Mouse (Mus musculus) myocyte (in vitro differentiated cells): ENCODE measurements around the gene Nde1. TPM values are rescaled to one million over a fixed set of nuclear protein-coding genes. Genes with fewer than 3 reads are reported as not detected.

Experiments
- H3K27me3 ChIP-seq: one replicate; pipeline ENCODE4 v1.6.1; 2011; ENCODE audit not compliant: control insufficient read depth, insufficient read depth, insufficient read length
- H3K36me3 ChIP-seq: one replicate; pipeline ENCODE4 v1.6.1; 2011; ENCODE audit not compliant: control insufficient read depth, insufficient read depth
- H3K4me2 ChIP-seq: one replicate; pipeline ENCODE4 v1.6.1; 2011; ENCODE audit warnings: low read depth, control low read depth
- H3K4me3 ChIP-seq: one replicate; pipeline ENCODE4 v1.5.1; 2011; ENCODE audit warnings: mild to moderate bottlenecking, control low read depth, moderate library complexity
- H3K79me2 ChIP-seq: one replicate; pipeline ENCODE4 v1.6.1; 2011; ENCODE audit not compliant: control insufficient read depth, insufficient read depth
- H3ac ChIP-seq: one replicate; pipeline ENCODE4 v1.6.1; 2011; ENCODE audit not compliant: control insufficient read depth, insufficient read length
- CEBPB ChIP-seq: IDR thresholded peaks from 2 replicates; pipeline ENCODE4 v1.6.1; 2011; ENCODE audit warnings: mild to moderate bottlenecking, moderate library complexity; ENCODE audit not compliant: poor library complexity, insufficient read depth, severe bottlenecking
- E2F4 ChIP-seq: IDR thresholded peaks from one replicate; pipeline ENCODE4 v1.6.1; 2011; ENCODE audit warnings: mild to moderate bottlenecking, control low read depth, moderate library complexity; ENCODE audit not compliant: insufficient read depth
- MAX ChIP-seq: IDR thresholded peaks from one replicate; pipeline ENCODE4 v1.6.1; 2011; ENCODE audit warnings: low read depth, mild to moderate bottlenecking, control low read depth
- MYOD1 ChIP-seq, 3 experiments: IDR thresholded peaks; one replicate each; pipeline ENCODE4 v1.6.1; 2011; ENCODE audit warnings: control low read depth in 2 of 3, low read depth in 2 of 3, mild to moderate bottlenecking in 2 of 3, moderate library complexity in 1 of 3; ENCODE audit not compliant: insufficient read length in 2 of 3, control insufficient read depth in 1 of 3
- MYOG ChIP-seq, 3 experiments: IDR thresholded peaks; one replicate each; pipeline ENCODE4 v1.6.1; 2011; ENCODE audit warnings: control low read depth in 2 of 3, low read depth in 2 of 3, mild to moderate bottlenecking in 2 of 3; ENCODE audit not compliant: insufficient read length in 2 of 3, control insufficient read depth in 1 of 3, insufficient read depth in 1 of 3
- POLR2A ChIP-seq: IDR thresholded peaks from one replicate; pipeline ENCODE4 v1.6.1; 2011; ENCODE audit warnings: low read depth, mild to moderate bottlenecking, control low read depth, moderate library complexity; ENCODE audit not compliant: insufficient read length
- POLR2AphosphoS2 ChIP-seq: IDR thresholded peaks from one replicate; pipeline ENCODE4 v1.6.1; 2011; ENCODE audit warnings: low read depth, control low read depth; ENCODE audit not compliant: insufficient read length
- REST ChIP-seq: IDR thresholded peaks from one replicate; pipeline ENCODE4 v1.6.1; 2011; ENCODE audit warnings: mild to moderate bottlenecking, control low read depth, moderate library complexity; ENCODE audit not compliant: insufficient read depth, insufficient read length
- SRF ChIP-seq: IDR thresholded peaks from one replicate; pipeline ENCODE4 v1.6.1; 2011; ENCODE audit warnings: low read depth; ENCODE audit not compliant: control insufficient read depth, insufficient read length
- TCF12 ChIP-seq: IDR thresholded peaks from one replicate; pipeline ENCODE4 v1.6.1; 2011; ENCODE audit warnings: mild to moderate bottlenecking, control low read depth; ENCODE audit not compliant: poor library complexity, insufficient read depth, severe bottlenecking
- TCF3 ChIP-seq: IDR thresholded peaks from one replicate; pipeline ENCODE4 v1.6.1; 2011; ENCODE audit warnings: low read depth, control low read depth; ENCODE audit not compliant: insufficient read length
- USF1 ChIP-seq: IDR thresholded peaks from one replicate; pipeline ENCODE4 v1.6.1; 2011; ENCODE audit warnings: low read depth, mild to moderate bottlenecking, control low read depth, moderate library complexity
- polyA plus RNA-seq: library from polyadenylated mRNA; unstranded; fragments of >200 nt; fragmentation: generic; extraction: Trizol; gene quantifications from one replicate; pipeline ENCODE4 v1.2.1, GENCODE M21; 2012; ENCODE audit warnings: missing spikeins

The Nde1 gene
- polyA plus RNA-seq, 1 experiment: 36.4 TPM

GRCm38 (mm10) chr16:14158936-14159745 lies 3.9 kb upstream of the Nde1 start:
- Histone ChIP-seq H3K79me2 (peaks cover 40% of the 10 kb centered on the region), H3ac (peak overlapping the region; percentile 4), H3K4me2 (peak overlapping the region; percentile 99), H3K36me3 (no peaks in the 10 kb centered on the region), H3K27me3 (no peaks in the 10 kb centered on the region), H3K4me3 (peak overlapping the region; percentile 77)
- peak; percentile 63 for TF ChIP-seq POLR2A
- peak; percentile 52 for TF ChIP-seq POLR2AphosphoS2
- no peak for TF ChIP-seq MYOG (IDR thresholded peaks at IDR 0.05; ENCODE audit: control insufficient read depth in 1 of 3, insufficient read depth in 1 of 3, insufficient read length in 2 of 3, low read depth in 2 of 3)

GRCm38 (mm10) chr16:14159746-14160131 lies 3.3 kb upstream of the Nde1 start:
- Histone ChIP-seq H3K27me3 (no peaks in the 10 kb centered on the region), H3K4me2 (peak overlapping the region; percentile 67), H3K4me3 (peak overlapping the region; percentile 77), H3ac (no peak overlapping the region), H3K36me3 (no peaks in the 10 kb centered on the region), H3K79me2 (peaks cover 43% of the 10 kb centered on the region)
- no peak for TF ChIP-seq MYOD1 (IDR thresholded peaks at IDR 0.05; ENCODE audit: control insufficient read depth in 1 of 3, insufficient read length in 2 of 3, low read depth in 2 of 3)
- peak; percentile 91 for TF ChIP-seq USF1
- TF ChIP-seq MAX: peak; percentile 45

GRCm38 (mm10) chr16:14160941-14161340 lies 2.1 kb upstream of the Nde1 start:
- H3K4me3 ChIP-seq: no peak overlapping the region
- peaks cover 55% of the 10 kb centered on the region for H3K79me2 ChIP-seq
- H3ac ChIP-seq: no peak overlapping the region
- H3K4me2 ChIP-seq: no peak overlapping the region
- no peaks in the 10 kb centered on the region for H3K36me3 ChIP-seq
- H3K27me3 ChIP-seq: no peaks in the 10 kb centered on the region
- no peak for TF ChIP-seq POLR2AphosphoS2
- TF ChIP-seq E2F4: no peak
- TF ChIP-seq CEBPB: no peak
- TF ChIP-seq USF1: no peak
- no peak for TF ChIP-seq SRF
- TF ChIP-seq REST: no peak
- no peak for TF ChIP-seq TCF3
- TF ChIP-seq MAX: no peak
- no peak for TF ChIP-seq TCF12

- Histone ChIP-seq H3K4me3 (peak overlapping the region; percentile 82), H3K4me2 (peak overlapping the region; percentile 87), H3K79me2 (peaks cover 51% of the 10 kb centered on the region), H3K36me3 (no peaks in the 10 kb centered on the region), H3ac (peak overlapping the region; percentile 47), H3K27me3 (no peaks in the 10 kb centered on the region)
- no peak for TF ChIP-seq USF1
- no peak for TF ChIP-seq TCF3
- no peak for TF ChIP-seq SRF
- TF ChIP-seq E2F4: no peak
These were observed 656 bp downstream of the Nde1 start for GRCm38 (mm10) chr16:14163731-14164130.

GRCm38 (mm10) chr16:14166490-14166889 lies 3.4 kb downstream of the Nde1 start:
- Histone ChIP-seq H3K36me3 (peaks cover 20% of the 10 kb centered on the region), H3K79me2 (peaks cover 49% of the 10 kb centered on the region), H3K27me3 (no peaks in the 10 kb centered on the region), H3K4me3 (no peak overlapping the region), H3ac (no peak overlapping the region), H3K4me2 (no peak overlapping the region)
- TF ChIP-seq REST: no peak
- no peak for TF ChIP-seq MYOD1 (IDR thresholded peaks at IDR 0.05; ENCODE audit: control insufficient read depth in 1 of 3, insufficient read length in 2 of 3, low read depth in 2 of 3)
- no peak for TF ChIP-seq TCF3
- TF ChIP-seq MYOG (IDR thresholded peaks at IDR 0.05; ENCODE audit: control insufficient read depth in 1 of 3, insufficient read depth in 1 of 3, insufficient read length in 2 of 3, low read depth in 2 of 3): no peak
- TF ChIP-seq POLR2A: no peak

- no peaks in the 10 kb centered on the region for H3K27me3 ChIP-seq
- peaks cover 41% of the 10 kb centered on the region for H3K36me3 ChIP-seq
- H3K4me3 ChIP-seq: no peak overlapping the region
- peaks cover 34% of the 10 kb centered on the region for H3K79me2 ChIP-seq
- no peak overlapping the region for H3ac ChIP-seq
- no peak for TF ChIP-seq CEBPB
- TF ChIP-seq USF1: no peak
- TF ChIP-seq POLR2A: no peak
- no peak for TF ChIP-seq TCF12
- TF ChIP-seq SRF: no peak
- TF ChIP-seq MAX: no peak
- TF ChIP-seq MYOG (IDR thresholded peaks at IDR 0.05; ENCODE audit: control insufficient read depth in 1 of 3, insufficient read depth in 1 of 3, insufficient read length in 2 of 3, low read depth in 2 of 3): no peak
- TF ChIP-seq REST: no peak
- TF ChIP-seq POLR2AphosphoS2: no peak
- TF ChIP-seq MYOD1 (IDR thresholded peaks at IDR 0.05; ENCODE audit: control insufficient read depth in 1 of 3, insufficient read length in 2 of 3, low read depth in 2 of 3): no peak
- no peak for TF ChIP-seq E2F4
- no peak for TF ChIP-seq TCF3
- no peak overlapping the region for H3K4me2 ChIP-seq
These were observed 6.6 kb downstream of the Nde1 start for GRCm38 (mm10) chr16:14169706-14170105.
